Mouse (Mus musculus) hematopoietic stem cell, adult 5-6 weeks (primary cell): ENCODE results near the gene Tfb1m. TPM values are rescaled to one million over a fixed set of nuclear protein-coding genes. Genes with fewer than 3 reads are reported as not detected.

Experiments
- ATAC-seq, 2 experiments: fragments of 125-278 bp in 1 of 2; replicated peaks in 1 of 2; 2 replicates each; pipeline ENCODE4 v1.8.0; 2016 to 2017; ENCODE audit warnings: inconsistent platforms in 2 of 2, mild to moderate bottlenecking in 2 of 2, moderate number of reproducible peaks in 2 of 2, low read depth in 1 of 2, moderate TSS enrichment in 1 of 2; ENCODE audit not compliant: low FRiP score in 2 of 2, poor library complexity in 2 of 2, severe bottlenecking in 2 of 2, insufficient read depth in 1 of 2, low TSS enrichment in 1 of 2
- total RNA-seq: library from RNA; stranded (forward); fragments of 172-1452, 232-1000 nt; gene quantifications from 2 replicates; pipeline ENCODE4 v1.2.3, GENCODE M21; 2017

Tfb1m gene
- total RNA-seq, 1 experiment from 2014 or later: 18.6 TPM

GRCm38 (mm10) chr17:3487721-3488601, 69.6 kb downstream of the Tfb1m start:
- no peak for ATAC-seq

- ATAC-seq: no peak
Observed at GRCm38 (mm10) chr17:3487211-3487610, 70.4 kb downstream of the Tfb1m start.

GRCm38 (mm10) chr17:3485851-3486250, 71.7 kb downstream of the Tfb1m start:
- no peak for ATAC-seq

- ATAC-seq: no peak
Observed at GRCm38 (mm10) chr17:3483091-3483490, 74.5 kb downstream of the Tfb1m start.

- ATAC-seq: no peak
Observed at GRCm38 (mm10) chr17:3481576-3482575, 75.7 kb downstream of the Tfb1m start.

- ATAC-seq: no peak
Observed at GRCm38 (mm10) chr17:3476546-3476945, 81.0 kb downstream of the Tfb1m start.

GRCm38 (mm10) chr17:3472018-3472417, 85.6 kb downstream of the Tfb1m start:
- ATAC-seq: no peak

Other genes starting within 250 kb of the Tfb1m start
- 3.3 and 11.6 TPM in 2 replicates for gene Tiam2, start 231.2 kb downstream of the Tfb1m start, total RNA-seq
- gene Cldn20, start 25.2 kb downstream of the Tfb1m start, total RNA-seq: not detected in 2 replicates
- not detected in 2 replicates for gene Nox3, start 138.5 kb upstream of the Tfb1m start, total RNA-seq